Mouse (Mus musculus) G1E-ER4 (cell line): ENCODE data around the gene Mettl26. TPM values are rescaled to one million over a fixed set of nuclear protein-coding genes. Genes with fewer than 3 reads are reported as not detected.

Source experiments
- GATA1 ChIP-seq: IDR thresholded peaks from one replicate; pipeline ENCODE4 v1.8.0; 2012; ENCODE audit warnings: low read length, inconsistent platforms
- polyA plus RNA-seq: library from polyadenylated mRNA; stranded (reverse); fragments of >175 nt; gene quantifications from 2 replicates; pipeline ENCODE4 v1.2.3, GENCODE M21; 2012

The Mettl26 gene
- polyA plus RNA-seq, 1 experiment: 82.1 TPM

GRCm38 (mm10) chr17:25918037-25918750, 43.3 kb downstream of the Mettl26 start:
- no peak for TF ChIP-seq GATA1

- no peak for TF ChIP-seq GATA1
Observed at GRCm38 (mm10) chr17:25919144-25919785, 44.4 kb downstream of the Mettl26 start, which contains the start of gene Rab40c. Rab40c (minus strand) TSS chr17:25919727.

DNA sequence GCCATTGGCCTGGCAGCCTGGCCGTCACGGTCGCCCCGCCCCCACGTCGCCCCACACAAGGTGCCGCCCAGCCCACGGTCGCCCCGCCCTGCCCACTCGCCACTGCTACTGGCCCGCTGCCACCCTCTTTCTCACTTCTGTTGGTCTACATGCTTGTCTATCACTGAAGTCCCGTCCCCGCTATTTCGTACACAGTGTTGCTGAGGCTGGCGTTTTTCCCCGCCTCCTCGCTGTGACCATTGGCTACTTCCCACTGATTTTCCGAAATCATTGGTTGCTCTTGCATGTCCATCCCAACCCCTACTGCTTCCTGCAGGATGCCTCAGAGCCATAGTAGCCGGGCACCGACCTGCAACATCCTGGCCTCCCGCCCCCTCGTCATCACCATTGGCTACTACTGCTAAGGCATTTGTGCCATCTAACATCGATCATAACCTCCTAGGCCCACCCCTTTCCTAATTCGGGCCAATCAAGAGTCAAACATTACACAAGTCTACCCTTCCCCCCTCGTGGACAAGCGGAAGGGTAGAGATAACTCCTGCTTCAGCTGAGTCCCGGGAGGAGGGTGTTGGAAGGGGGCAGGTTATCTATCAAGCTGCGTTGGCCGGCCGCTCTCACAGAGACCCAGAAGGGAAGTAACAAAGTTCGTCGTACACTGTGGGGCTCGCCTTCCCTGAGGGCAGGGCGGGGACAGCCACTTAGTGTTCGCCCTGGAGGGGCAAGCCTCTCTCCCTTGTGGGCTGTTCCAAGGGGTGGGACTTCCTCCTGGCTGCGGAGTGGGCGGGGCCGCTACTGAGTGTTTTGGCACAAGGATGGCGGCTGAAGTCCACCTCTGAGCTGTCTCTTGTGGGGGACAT, 45.1 kb downstream of the Mettl26 start:
- no peak for TF ChIP-seq GATA1

- TF ChIP-seq GATA1: no peak
Observed at GRCm38 (mm10) chr17:25922120-25922519, 47.2 kb downstream of the Mettl26 start.

GRCm38 (mm10) chr17:25925348-25925747, 50.5 kb downstream of the Mettl26 start:
- no peak for TF ChIP-seq GATA1

Other genes starting within 250 kb of the Mettl26 start
- gene Gng13, start 157.9 kb upstream of the Mettl26 start, polyA plus RNA-seq: not detected in 2 replicates
- 75.4 and 82.7 TPM in 2 replicates for gene Chtf18, start 147.7 kb upstream of the Mettl26 start, polyA plus RNA-seq
- 41.1 and 46.1 TPM in 2 replicates for gene Rpusd1, start 147.4 kb upstream of the Mettl26 start, polyA plus RNA-seq
- gene Mslnl, start 139.0 kb upstream of the Mettl26 start, polyA plus RNA-seq: not detected in 2 replicates
- gene Msln, start 120.7 kb upstream of the Mettl26 start, polyA plus RNA-seq: not detected in 2 replicates
- 17.0 and 20.0 TPM in 2 replicates for gene Narfl, start 101.3 kb upstream of the Mettl26 start, polyA plus RNA-seq
- gene Haghl, start 89.4 kb upstream of the Mettl26 start, polyA plus RNA-seq: 31.3 and 32.7 TPM in 2 replicates
- 0.04 TPM in 1 of 2 replicates, not detected in the other for gene Ccdc78, start 88.5 kb upstream of the Mettl26 start, polyA plus RNA-seq
- 28.7 and 30.6 TPM in 2 replicates for gene Fam173a, start 82.2 kb upstream of the Mettl26 start, polyA plus RNA-seq
- gene AC134908.4, start 79.4 kb upstream of the Mettl26 start, polyA plus RNA-seq: not detected in 2 replicates
- 182 and 238 TPM in 2 replicates for gene Metrn, start 77.9 kb upstream of the Mettl26 start, polyA plus RNA-seq
- not detected in 2 replicates for gene Fbxl16, start 66.0 kb upstream of the Mettl26 start, polyA plus RNA-seq
- gene Wdr24, start 51.4 kb upstream of the Mettl26 start, polyA plus RNA-seq: 4.2 and 10.5 TPM in 2 replicates
- gene Jmjd8, start 46.2 kb upstream of the Mettl26 start, polyA plus RNA-seq: 0.11 TPM in 2 replicates
- 90.4 and 95.1 TPM in 2 replicates for gene Stub1, start 41.7 kb upstream of the Mettl26 start, polyA plus RNA-seq
- 1.9 and 2.4 TPM in 2 replicates for gene Rhbdl1, start 37.8 kb upstream of the Mettl26 start, polyA plus RNA-seq
- gene Gm20683, start 33.3 kb upstream of the Mettl26 start, polyA plus RNA-seq: 10.1 and 12.3 TPM in 2 replicates
- 207 and 251 TPM in 2 replicates for gene Rhot2, start 30.2 kb upstream of the Mettl26 start, polyA plus RNA-seq
- gene Wdr90, start 13.6 kb upstream of the Mettl26 start, polyA plus RNA-seq: 6.9 and 14.5 TPM in 2 replicates
- 175 and 225 TPM in 2 replicates for gene Mcrip2, start 6.3 kb upstream of the Mettl26 start, polyA plus RNA-seq
- gene Wfikkn1, start 5.8 kb downstream of the Mettl26 start, polyA plus RNA-seq: 1.6 and 1.9 TPM in 2 replicates
- gene Rab40c, start 44.7 kb downstream of the Mettl26 start, polyA plus RNA-seq: 12.9 and 13.4 TPM in 2 replicates
- gene Pigq, start 69.9 kb downstream of the Mettl26 start, polyA plus RNA-seq: 89.1 and 149 TPM in 2 replicates
- 0.31 and 0.85 TPM in 2 replicates for gene Nhlrc4, start 69.9 kb downstream of the Mettl26 start, polyA plus RNA-seq
- 0.12 and 0.15 TPM in 2 replicates for gene A930017K11Rik, start 77.5 kb downstream of the Mettl26 start, polyA plus RNA-seq
- gene Capn15, start 110.7 kb downstream of the Mettl26 start, polyA plus RNA-seq: 46.6 and 49.5 TPM in 2 replicates
- 12.7 and 17.0 TPM in 2 replicates for gene Rab11fip3, start 194.5 kb downstream of the Mettl26 start, polyA plus RNA-seq
- 0.24 and 0.41 TPM in 2 replicates for gene Decr2, start 215.3 kb downstream of the Mettl26 start, polyA plus RNA-seq
- 120 and 155 TPM in 2 replicates for gene Nme4, start 220.5 kb downstream of the Mettl26 start, polyA plus RNA-seq
- gene Tmem8, start 238.2 kb downstream of the Mettl26 start, polyA plus RNA-seq: 1.8 and 2.1 TPM in 2 replicates
- 257 and 305 TPM in 2 replicates for gene Mrpl28, start 248.4 kb downstream of the Mettl26 start, polyA plus RNA-seq